Mouse (Mus musculus) embryonic facial prominence, embryonic 13.5 days (tissue): ENCODE data around the gene Med21. TPM values are rescaled to one million over a fixed set of nuclear protein-coding genes. Genes with fewer than 3 reads are reported as not detected.
A peak's percentile ranks its signal among the peaks of the same experiment; 100 is the strongest.

Source experiments
- ATAC-seq: fragments of 200-750 bp; cut with Nextera tagmentation; 2 replicates; pipeline ENCODE4 v1.8.0; 2017; ENCODE audit warnings: low read depth; ENCODE audit not compliant: insufficient number of reproducible peaks, insufficient read depth, low FRiP score, low TSS enrichment
- H3K27ac ChIP-seq: fragments of 300-500 bp; sonication (generic); 2 replicates; pipeline ENCODE4 v1.5.1; 2015; ENCODE audit warnings: moderate library complexity, mild to moderate bottlenecking, inconsistent platforms
- H3K27me3 ChIP-seq: fragments of 300-500 bp; sonication (generic); 2 replicates; pipeline ENCODE4 v1.6.1; 2015; ENCODE audit warnings: mild to moderate bottlenecking, inconsistent platforms
- H3K36me3 ChIP-seq: fragments of 300-500 bp; sonication (generic); 2 replicates; pipeline ENCODE4 v1.6.1; 2015; ENCODE audit warnings: mild to moderate bottlenecking, inconsistent platforms
- H3K4me1 ChIP-seq: fragments of 300-500 bp; sonication (generic); 2 replicates; pipeline ENCODE4 v1.6.1; 2015; ENCODE audit warnings: inconsistent platforms
- H3K4me2 ChIP-seq: fragments of 300-500 bp; sonication (generic); 2 replicates; pipeline ENCODE4 v1.6.1; 2015; ENCODE audit warnings: moderate library complexity, mild to moderate bottlenecking, inconsistent platforms
- H3K4me3 ChIP-seq: fragments of 300-500 bp; sonication (generic); 2 replicates; pipeline ENCODE4 v1.5.1; 2015; ENCODE audit warnings: mild to moderate bottlenecking, inconsistent platforms
- H3K9ac ChIP-seq: fragments of 300-500 bp; sonication (generic); 2 replicates; pipeline ENCODE4 v1.6.1; 2015; ENCODE audit warnings: mild to moderate bottlenecking, inconsistent platforms
- H3K9me3 ChIP-seq: fragments of 300-500 bp; sonication (generic); 2 replicates; pipeline ENCODE4 v1.6.1; 2016; ENCODE audit warnings: inconsistent platforms
- WGBS: fragments of 180-500 bp; shearing (Covaris S2); methylation state at CpG from one replicate; pipeline ENCODE4 v1.1.7; 2015; ENCODE audit warnings: mixed read lengths; 5-methylcytosine and 5-hydroxymethylcytosine counted together
- polyA plus RNA-seq: library from polyadenylated mRNA; unstranded; fragments of >200 nt; fragmentation: Nextera tagmentation; extraction: Ambion mirVana; gene quantifications from 2 replicates; pipeline ENCODE4 v1.2.1, GENCODE M21; 2015

The Med21 gene
- 139 and 151 TPM in 2 replicates for polyA plus RNA-seq

DNA sequence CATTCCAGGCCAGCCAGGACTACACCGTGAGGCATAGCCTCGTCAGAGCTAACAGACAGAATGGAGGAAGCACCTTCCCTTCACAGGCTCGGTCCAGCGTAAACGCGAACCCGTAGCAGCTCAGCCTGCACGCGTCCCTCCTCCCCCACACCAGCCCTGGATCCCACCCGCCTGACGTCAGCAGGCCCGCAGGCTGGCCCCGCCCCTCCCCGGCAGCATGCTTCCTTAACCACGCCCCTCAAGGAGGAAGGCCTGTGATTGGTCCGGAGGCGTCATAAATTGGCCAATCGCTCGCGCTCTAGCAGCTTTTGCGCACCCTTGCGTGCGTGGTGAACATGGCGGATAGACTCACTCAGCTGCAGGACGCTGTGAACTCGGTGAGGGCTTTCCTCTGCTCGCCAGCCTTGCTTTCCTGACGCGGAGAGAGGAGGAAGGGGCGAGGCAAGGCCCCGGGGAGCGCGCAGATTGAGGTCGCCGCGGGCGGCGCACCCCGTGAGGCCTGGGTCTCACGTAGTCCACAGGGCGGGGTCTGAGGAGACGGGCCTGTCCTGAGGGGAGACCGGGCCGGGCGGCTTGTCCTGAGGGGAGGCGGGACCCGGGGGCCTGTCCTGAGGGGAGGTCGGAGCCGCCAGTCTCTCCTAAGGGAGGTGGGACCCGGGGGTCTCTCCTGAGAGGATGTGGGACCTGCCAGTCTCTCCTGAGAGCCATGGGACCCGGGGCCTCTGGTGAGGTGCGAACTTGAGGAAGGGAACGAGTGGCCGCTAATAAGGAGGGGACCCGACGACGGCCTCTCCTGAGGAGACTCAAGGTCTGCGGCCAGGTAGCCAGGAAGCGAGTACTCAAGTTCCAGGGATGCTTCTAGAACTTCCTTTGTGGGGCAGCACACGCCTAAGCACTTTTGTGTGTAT, at the start of gene Med21, which contains the start of gene Tm7sf3:
Gene Med21 (plus strand): TSS at position 272 of the 908 bp plus-strand sequence.
Gene Tm7sf3 (minus strand): TSS at position 549 of the 908 bp plus-strand sequence.
- Histone ChIP-seq H3K4me2 (peak within 1 kb of the TSS; percentile 84), H3K27me3 (no peaks in the 10 kb centered on the region), H3K36me3 (no peaks in the 10 kb centered on the region; the same call in 1 of the 2 replicates), H3K9ac (peak within 1 kb of the TSS; percentile 89), H3K27ac (peak within 1 kb of the TSS; percentile 93), H3K4me1 (peaks cover 8% of the 10 kb centered on the region), H3K4me3 (peak within 1 kb of the TSS; percentile 81), H3K9me3 (no peaks in the 10 kb centered on the region)
- peak; percentile 95 for ATAC-seq
- WGBS: under 1% methylated on average over 60 of the region's 60 CpGs

GRCm38 (mm10) chr6:146602601-146603000, 39.7 kb upstream of the Med21 start:
- H3K4me2 ChIP-seq: no peak overlapping the region
- H3K4me1 ChIP-seq: no peaks in the 10 kb centered on the region
- no peak for ATAC-seq
- no peaks in the 10 kb centered on the region for H3K27me3 ChIP-seq
- H3K27ac ChIP-seq: no peak overlapping the region
- H3K4me3 ChIP-seq: no peak overlapping the region
- H3K9ac ChIP-seq: no peak overlapping the region
- no peaks in the 10 kb centered on the region for H3K9me3 ChIP-seq
- 88% methylated on average over 4 of the region's 4 CpGs for WGBS
- peaks cover 81% of the 10 kb centered on the region for H3K36me3 ChIP-seq

- Histone ChIP-seq H3K9me3 (no peaks in the 10 kb centered on the region), H3K4me3 (no peak overlapping the region), H3K9ac (no peak overlapping the region), H3K27me3 (no peaks in the 10 kb centered on the region), H3K4me2 (no peak overlapping the region), H3K36me3 (peaks cover 89% of the 10 kb centered on the region), H3K27ac (no peak overlapping the region), H3K4me1 (no peaks in the 10 kb centered on the region)
- WGBS: 85% methylated on average over 10 of the region's 10 CpGs
- no peak for ATAC-seq
Observed at GRCm38 (mm10) chr6:146603651-146604050, 38.7 kb upstream of the Med21 start.

DNA sequence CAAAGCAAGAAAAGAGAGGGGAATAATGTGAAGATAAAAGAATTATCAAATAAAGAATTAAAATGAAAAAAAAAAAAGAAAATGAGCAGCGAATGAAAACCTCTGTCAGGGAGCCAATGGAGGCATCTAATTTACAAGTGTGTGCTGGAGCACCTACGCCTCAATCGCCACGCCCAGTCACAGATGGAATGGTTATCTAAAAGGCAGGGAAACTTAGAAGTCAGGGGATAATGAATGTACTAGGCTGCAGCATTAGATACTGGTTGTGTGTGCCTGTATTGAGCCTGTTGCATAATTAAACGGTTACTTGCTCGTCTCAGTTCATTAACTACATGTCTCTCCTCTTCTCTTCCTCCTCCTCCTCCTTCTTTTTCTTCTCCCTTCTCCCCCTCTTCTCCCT, 31.0 kb upstream of the Med21 start:
- H3K27me3 ChIP-seq: no peaks in the 10 kb centered on the region
- H3K36me3 ChIP-seq: peaks cover 83% of the 10 kb centered on the region
- H3K4me2 ChIP-seq: no peak overlapping the region
- no peaks in the 10 kb centered on the region for H3K9me3 ChIP-seq
- no peak for ATAC-seq
- no peak overlapping the region for H3K27ac ChIP-seq
- H3K4me3 ChIP-seq: no peak overlapping the region
- H3K4me1 ChIP-seq: no peaks in the 10 kb centered on the region
- no peak overlapping the region for H3K9ac ChIP-seq
- 89% methylated on average over 6 of the region's 6 CpGs for WGBS

DNA sequence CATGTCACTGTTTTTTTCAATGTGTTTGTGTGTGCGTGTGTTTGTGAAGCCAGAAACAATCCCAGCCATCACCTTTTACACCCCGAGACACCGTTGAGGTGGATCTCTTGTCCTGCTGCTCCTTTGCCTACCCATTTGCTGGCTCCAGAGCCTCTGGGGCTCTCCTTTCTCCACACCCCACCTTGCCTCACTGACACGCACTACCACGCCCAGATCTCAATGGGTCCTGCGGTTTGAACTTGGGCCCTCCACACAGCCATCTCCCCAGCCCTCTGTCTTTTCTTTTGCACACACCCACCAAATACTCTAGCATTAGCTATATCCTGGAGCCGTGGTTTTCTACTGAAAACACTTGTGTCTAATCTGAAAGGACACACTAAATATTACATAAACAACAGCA, 30.4 kb upstream of the Med21 start:
- no peak overlapping the region for H3K27ac ChIP-seq
- H3K4me2 ChIP-seq: no peak overlapping the region
- H3K4me3 ChIP-seq: no peak overlapping the region
- 90% methylated on average over 7 of the region's 7 CpGs for WGBS
- no peak overlapping the region for H3K9ac ChIP-seq
- no peak for ATAC-seq
- no peaks in the 10 kb centered on the region for H3K27me3 ChIP-seq
- no peaks in the 10 kb centered on the region for H3K4me1 ChIP-seq
- H3K9me3 ChIP-seq: no peaks in the 10 kb centered on the region
- H3K36me3 ChIP-seq: peaks cover 83% of the 10 kb centered on the region

DNA sequence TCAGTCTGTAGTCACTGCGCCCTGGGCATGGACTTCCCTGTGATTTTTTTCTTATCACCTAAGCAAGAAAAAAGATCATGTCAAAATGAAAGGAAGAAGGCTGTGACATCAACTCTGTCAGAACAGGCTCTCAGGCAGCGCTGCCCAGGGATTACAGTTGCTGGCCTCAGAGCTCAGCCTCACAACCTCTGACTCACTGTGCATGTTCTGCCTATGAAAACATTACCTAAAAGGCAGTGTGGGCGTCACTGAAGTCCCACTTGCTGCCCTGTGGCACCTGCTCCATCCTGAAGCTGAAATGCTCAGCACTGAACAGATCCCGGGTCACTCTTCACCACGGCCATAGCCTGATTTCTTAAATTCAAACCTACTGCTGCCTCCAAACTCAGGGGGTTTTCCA, 29.6 kb upstream of the Med21 start:
- Histone ChIP-seq H3K36me3 (peaks cover 83% of the 10 kb centered on the region), H3K4me2 (no peak overlapping the region), H3K27ac (no peak overlapping the region), H3K27me3 (no peaks in the 10 kb centered on the region), H3K4me1 (no peaks in the 10 kb centered on the region), H3K4me3 (no peak overlapping the region), H3K9ac (no peak overlapping the region), H3K9me3 (no peaks in the 10 kb centered on the region)
- ATAC-seq: no peak
- 89% methylated on average over 5 of the region's 5 CpGs for WGBS

- ATAC-seq: no peak
- Histone ChIP-seq H3K27me3 (no peaks in the 10 kb centered on the region), H3K4me2 (no peak overlapping the region), H3K36me3 (peaks cover 83% of the 10 kb centered on the region), H3K27ac (no peak overlapping the region), H3K9ac (no peak overlapping the region), H3K4me3 (no peak overlapping the region), H3K4me1 (no peaks in the 10 kb centered on the region), H3K9me3 (no peaks in the 10 kb centered on the region)
- WGBS: 84% methylated on average over 5 of the region's 5 CpGs
Observed at GRCm38 (mm10) chr6:146613907-146614306, 28.4 kb upstream of the Med21 start.

DNA sequence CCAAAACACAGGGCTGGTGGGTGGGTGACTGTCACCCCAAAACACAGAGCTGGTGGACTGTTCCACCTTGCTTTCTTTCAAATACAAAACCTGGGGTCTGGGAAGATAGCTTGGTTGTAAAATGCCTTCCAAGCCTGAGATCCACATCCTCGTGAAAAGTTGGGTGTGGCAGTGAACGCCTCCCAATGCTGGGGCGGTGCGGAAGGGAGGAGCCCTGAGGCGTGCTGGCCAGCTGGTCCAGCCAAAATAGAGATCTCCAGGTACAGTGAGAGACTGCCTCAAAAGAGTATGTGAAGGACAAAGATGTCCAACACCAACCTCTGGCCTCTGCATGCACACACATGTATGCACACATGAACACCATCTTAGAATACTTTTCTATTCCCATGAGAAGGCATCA, 27.8 kb upstream of the Med21 start:
- Histone ChIP-seq H3K4me2 (no peak overlapping the region), H3K9me3 (no peaks in the 10 kb centered on the region), H3K9ac (no peak overlapping the region), H3K27ac (no peak overlapping the region), H3K36me3 (peaks cover 81% of the 10 kb centered on the region), H3K4me1 (no peaks in the 10 kb centered on the region), H3K4me3 (no peak overlapping the region), H3K27me3 (no peaks in the 10 kb centered on the region)
- 92% methylated on average over 5 of the region's 5 CpGs for WGBS
- ATAC-seq: no peak

GRCm38 (mm10) chr6:146615891-146616290, 26.5 kb upstream of the Med21 start:
- no peak for ATAC-seq
- 95% methylated on average over 8 of the region's 8 CpGs for WGBS
- peaks cover 81% of the 10 kb centered on the region for H3K36me3 ChIP-seq

GRCm38 (mm10) chr6:146616670-146617069, 25.7 kb upstream of the Med21 start:
- ATAC-seq: no peak
- H3K9me3 ChIP-seq: no peaks in the 10 kb centered on the region
- H3K27ac ChIP-seq: no peak overlapping the region
- whole genome bisulfite sequencing: 87% methylated on average over 2 of the region's 2 CpGs
- H3K36me3 ChIP-seq: peaks cover 85% of the 10 kb centered on the region
- no peak overlapping the region for H3K4me3 ChIP-seq
- H3K9ac ChIP-seq: no peak overlapping the region
- H3K4me2 ChIP-seq: no peak overlapping the region
- H3K4me1 ChIP-seq: no peaks in the 10 kb centered on the region
- H3K27me3 ChIP-seq: no peaks in the 10 kb centered on the region

More at GRCm38 (mm10) chr6:146615891-146616290, 26.5 kb upstream of the Med21 start:
- H3K27me3 ChIP-seq: no peaks in the 10 kb centered on the region
- H3K4me1 ChIP-seq: no peaks in the 10 kb centered on the region
- H3K27ac ChIP-seq: no peak overlapping the region
- H3K9ac ChIP-seq: no peak overlapping the region
- H3K9me3 ChIP-seq: no peaks in the 10 kb centered on the region
- no peak overlapping the region for H3K4me3 ChIP-seq
- H3K4me2 ChIP-seq: no peak overlapping the region

GRCm38 (mm10) chr6:146628123-146628522, 14.2 kb upstream of the Med21 start:
- no peaks in the 10 kb centered on the region for H3K9me3 ChIP-seq
- no peak overlapping the region for H3K9ac ChIP-seq
- no peak for ATAC-seq
- no peak overlapping the region for H3K4me3 ChIP-seq
- H3K27ac ChIP-seq: no peak overlapping the region
- H3K4me2 ChIP-seq: no peak overlapping the region
- WGBS: 85% methylated on average over 3 of the region's 3 CpGs
- no peaks in the 10 kb centered on the region for H3K27me3 ChIP-seq
- peaks cover 12% of the 10 kb centered on the region for H3K4me1 ChIP-seq
- peaks cover 14% of the 10 kb centered on the region for H3K36me3 ChIP-seq
